Mouse (Mus musculus) forelimb bud, embryonic 11.5 days (tissue): ENCODE measurements around the gene Rrp12.
A peak's percentile ranks its signal among the peaks of the same experiment; 100 is the strongest.

Source experiments
- DNase-seq: peaks from one replicate; pipeline ENCODE4 v3.0.0-alpha.2; 2012; ENCODE audit warnings: low read depth, low spot score

The Rrp12 gene

DNA sequence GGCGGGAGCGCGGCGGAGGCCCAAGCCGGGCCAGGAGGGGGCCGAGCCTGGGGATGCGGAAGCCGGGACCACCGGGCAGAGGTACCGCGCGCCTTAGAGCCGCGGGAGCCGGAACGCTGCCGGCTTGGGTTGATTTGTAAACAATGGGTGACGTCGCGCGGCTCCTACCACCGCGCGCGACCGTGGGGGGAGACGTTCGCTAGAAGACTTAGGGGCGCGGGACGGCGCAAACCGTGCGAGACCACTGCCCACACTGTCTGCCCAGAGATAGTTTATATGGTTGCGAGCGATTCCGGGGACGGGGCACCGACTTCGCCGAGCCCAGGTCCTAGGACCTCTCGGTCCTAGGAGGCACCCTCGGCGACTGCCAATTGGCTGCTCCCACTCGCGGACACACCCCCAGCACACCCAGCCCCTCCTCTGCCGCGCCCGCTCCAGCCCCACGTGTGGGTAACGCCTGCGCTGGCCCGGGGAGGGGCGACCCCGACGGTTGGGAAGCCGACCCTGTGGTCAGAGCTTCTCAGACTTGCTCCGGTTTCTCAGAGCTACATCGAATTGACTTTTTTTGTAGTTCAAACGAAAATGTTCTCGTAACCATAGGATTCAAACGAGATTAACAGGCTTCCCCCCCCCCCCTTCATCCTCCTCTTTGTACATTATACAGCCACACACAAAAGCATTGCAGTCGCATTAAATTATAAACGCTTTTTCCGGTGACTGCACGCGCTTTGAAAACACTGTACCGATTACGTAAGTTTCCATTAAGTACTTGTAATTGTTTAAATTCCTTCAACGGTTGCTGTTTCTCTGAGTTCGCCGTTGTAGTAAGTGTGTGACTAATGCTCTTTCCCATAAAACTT lies 47.8 kb downstream of the Rrp12 start, which contains the start of gene Frat2:
Frat2 (minus strand) TSS at position 141 of the 860 bp plus-strand sequence.
- DNase-seq, result peak; percentile 91

DNA sequence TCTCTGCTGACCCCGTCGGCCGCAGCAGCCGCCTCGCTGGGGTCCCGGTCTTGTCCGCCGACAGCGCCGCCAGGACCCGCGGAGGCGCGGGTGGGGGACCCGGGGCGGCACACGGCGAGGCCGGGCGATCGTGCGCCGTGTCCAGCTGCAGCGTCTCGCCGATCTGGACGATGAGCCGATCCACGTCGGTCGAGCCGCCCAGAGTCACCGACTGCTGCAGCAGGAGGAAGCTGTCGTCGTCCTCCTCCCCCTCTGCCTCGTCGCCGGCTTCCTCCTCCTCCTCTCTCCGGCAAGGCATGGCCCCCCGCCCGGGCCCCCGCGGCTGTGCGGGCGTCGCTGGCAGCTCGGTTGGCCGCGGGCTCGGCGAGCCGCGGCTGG lies 48.4 kb downstream of the Rrp12 start:
- DNase-seq, result peak; percentile 43

DNA sequence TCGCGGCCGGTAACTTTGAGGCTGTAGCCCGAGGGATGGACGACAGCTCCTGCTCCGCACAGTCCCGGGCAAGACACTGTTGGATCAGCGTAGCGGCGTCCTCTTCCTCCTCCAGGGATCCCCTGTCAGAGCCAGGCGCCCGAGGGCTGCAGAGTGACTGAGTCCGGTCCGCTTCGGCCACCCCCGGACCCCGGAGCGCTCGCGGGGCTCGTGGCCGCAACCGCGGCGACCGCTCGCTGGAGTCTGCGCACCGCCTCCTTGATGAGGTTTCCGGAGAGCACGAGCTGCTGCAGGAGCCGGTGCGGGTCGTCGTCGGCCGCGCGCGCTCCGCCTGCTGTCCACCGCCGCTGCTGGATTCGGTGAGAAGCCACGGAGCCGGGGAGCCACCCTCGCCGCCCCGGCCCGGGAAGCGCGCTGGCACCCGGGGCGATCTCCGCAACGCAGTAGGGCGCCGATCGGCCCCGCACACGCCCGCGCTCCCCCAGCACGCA lies 48.8 kb downstream of the Rrp12 start:
- DNase-seq, result no peak

DNA sequence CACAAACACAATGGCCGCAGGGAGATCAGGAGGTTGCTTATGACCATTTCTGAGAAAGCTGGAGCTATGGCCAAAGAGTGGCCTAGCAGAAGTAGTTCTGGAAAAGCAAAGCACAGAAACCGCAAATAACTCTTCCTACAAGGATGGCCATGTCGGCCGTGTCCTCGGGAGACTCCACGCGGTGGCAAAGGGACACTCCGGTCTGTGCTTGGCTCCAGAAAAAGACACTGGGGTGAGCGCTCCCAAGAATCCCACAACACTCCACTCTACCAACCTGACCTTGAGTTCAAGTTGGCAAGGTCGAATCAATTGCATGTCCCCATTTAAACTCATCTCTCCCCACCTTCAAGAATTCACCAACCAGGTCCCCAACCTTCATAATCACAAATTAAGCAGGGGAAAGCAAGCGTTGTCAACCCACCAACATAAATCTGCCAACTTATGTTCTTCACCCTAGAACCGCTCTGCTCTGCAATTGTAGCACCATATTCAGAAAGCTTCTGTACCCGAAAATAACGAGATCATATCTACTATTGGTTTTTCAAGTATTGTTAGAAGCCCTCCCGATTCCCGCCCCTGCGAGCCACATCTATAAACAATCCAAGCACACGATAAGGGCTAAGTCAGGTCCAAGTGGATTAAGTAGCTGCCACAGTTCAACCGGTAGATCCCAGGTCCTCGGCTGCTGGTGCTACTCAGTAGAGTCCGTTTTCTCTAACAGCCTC lies 49.4 kb downstream of the Rrp12 start:
- DNase-seq, result no peak

DNA sequence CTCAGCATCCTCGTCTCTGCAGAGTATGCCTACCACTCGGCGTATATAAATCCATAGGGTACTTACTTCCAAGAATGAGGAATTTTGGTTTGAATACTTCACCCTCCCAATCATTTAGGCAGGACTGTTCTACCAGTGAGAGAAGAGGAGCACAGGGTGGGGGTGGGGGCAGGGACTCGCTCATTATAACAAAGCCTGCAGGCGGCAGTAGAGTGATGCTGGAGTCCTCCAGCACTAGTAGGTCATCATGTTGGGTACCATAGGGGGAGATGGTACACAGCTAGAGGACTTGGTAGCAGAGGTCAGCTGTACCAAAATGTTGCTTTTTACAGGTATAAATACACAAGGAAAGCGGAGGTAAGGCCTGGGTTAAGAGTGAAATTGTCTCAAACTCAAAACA lies 51.6 kb downstream of the Rrp12 start:
- DNase-seq, result no peak

DNA sequence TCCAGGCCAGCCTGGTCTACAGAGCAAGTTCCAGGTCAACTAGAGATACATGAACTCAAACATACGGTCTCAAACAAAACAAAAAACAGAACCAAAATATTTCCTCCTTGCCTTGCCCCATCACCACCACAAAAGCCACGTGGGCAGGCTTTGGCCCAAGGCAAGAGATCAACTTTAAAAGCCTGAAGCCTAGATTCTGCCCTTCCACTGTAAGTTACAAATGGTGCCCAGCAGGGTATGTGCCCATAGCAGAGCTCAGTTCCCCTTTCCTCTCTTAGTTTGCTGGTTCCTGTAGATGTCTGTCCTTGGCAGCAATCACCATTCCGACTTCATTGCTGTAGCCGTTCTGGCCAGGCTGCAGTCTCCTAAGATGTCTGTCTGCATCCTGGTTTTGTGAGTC lies 53.3 kb downstream of the Rrp12 start:
- no peak for DNase-seq

DNA sequence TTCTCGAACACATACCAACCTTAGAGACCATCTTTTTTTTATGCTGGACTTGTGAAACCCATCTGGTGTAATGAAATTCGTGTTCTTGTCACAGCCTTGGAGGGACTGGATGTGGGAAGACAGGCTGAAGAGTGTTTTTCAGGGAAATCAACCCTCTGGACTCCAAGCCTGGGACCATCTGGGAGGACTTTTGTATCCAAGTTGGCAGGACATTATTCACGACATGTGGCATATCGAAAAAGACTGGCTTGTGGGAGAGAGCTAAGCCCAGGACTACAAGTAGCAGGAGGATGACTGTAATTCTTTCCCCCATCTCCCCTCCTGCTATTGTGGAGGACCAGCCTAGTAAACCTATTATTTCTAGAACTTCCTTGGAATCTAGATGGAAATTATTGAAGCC lies 53.8 kb downstream of the Rrp12 start:
- no peak for DNase-seq

DNA sequence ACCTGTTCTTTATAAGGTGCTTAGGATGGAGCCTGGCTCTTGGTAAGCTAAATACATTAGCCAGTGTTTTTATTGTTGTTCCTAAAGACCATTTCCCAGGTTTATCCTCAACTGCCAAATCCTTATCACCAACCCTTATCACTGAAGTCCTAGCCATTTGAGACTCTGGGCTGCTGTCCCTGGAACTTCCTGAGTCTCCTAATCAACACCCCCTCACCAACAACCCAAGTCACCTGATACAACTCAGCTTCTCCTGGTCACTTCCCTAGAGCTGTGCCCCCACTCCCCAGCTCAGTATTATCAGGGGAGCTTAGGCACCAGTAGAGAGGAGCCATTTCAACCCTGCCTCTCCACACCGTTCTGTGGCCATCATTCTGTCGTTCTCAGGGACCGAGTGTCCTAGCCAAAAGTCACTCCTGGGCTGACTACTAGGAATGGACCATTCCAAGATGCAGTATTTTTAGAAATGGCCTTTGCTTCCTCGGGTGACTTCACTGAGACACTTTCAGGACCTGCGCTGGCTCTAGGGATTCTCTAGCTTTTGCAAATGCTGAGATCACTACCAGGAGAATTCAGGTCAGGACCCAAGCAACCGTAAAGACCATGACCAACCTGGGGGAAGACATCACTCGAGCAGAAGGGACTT lies 54.7 kb downstream of the Rrp12 start:
- no peak for DNase-seq

DNA sequence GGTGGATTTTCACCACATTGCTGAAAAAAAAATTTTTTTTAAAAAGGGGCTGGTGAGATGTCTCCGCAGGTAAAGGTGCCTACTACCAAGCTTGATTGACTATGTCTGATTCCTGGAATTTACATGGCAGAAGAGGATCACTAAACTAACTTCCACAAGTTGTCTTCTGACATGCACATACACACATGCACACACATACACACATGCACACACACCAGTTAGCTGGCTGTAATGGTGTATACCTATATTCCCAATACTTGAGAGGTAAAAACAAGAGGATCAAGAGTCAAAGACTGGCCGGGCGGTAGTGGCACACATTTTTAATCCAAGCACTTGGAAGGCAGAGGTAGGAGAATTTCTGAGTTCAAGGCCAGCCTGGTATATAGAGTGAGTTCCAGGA lies 56.3 kb downstream of the Rrp12 start:
- DNase-seq, result no peak

DNA sequence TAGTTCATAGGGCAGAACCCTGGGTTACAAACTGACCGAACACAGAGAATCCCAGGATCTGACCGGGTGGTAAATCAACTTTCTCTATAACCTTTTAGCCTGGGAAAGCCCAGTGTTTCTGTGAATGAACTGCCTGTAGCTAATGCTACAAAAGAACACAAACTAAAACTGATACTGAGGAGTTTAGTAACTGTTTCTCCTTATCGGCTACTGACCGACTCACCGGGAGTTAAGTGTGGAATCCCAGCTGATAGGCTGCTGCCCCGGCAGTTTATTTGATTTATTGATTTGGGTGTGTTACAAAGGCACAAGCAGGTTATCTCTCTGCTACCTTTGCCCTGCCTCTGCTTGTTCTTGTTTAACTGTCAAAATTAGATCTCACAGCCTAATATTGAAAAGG lies 57.2 kb downstream of the Rrp12 start:
- no peak for DNase-seq

DNA sequence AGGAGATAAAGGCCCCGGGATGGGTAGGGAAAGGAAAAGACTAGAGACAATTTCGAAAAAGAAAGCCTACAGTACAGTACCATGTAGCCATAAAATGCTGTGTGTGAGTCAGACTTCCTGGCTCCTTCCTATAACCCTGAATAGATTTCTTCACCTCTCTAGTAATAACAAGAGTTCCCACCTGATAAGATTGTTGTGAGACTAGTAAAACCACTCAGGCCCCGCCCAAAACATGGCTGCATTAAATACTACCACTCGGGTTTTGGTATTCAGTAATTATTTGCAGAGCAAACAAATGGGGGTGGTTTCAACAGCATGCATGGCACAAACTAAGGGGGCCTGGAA lies 58.1 kb downstream of the Rrp12 start:
- DNase-seq, result no peak

DNA sequence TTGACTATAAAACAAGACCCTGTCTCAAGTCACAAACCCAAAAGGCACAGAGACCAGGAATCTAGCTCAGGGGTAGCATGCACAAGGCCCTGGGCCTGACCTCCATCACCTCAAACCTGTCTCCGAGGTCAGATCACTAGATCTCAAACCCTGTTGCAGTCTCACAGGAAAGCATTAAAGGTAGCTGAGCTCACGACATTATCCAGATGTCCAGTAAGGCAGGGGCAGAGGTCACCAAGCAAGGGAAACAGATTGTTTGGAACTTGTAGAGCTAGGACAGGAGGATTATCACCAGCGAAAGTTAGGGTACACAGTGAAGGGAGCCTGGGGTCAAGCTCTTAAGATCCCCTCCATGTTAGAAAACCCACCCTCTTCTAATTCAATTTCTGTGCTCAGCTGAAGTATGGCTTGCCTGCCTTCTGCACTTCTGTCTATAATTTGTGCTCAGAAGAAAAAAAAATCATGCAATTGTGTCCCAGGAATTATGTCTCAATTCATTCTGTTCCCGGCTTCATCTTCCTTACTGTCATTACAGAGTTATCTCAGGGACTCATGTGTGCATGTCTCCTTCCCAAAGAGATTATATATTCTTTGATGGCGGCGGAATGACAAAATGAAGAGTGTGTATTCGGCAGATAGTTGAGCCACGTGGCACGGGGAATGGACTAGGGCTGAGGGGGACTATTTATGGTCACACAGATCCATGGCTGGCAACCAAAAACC lies 58.6 kb downstream of the Rrp12 start:
- no peak for DNase-seq

DNA sequence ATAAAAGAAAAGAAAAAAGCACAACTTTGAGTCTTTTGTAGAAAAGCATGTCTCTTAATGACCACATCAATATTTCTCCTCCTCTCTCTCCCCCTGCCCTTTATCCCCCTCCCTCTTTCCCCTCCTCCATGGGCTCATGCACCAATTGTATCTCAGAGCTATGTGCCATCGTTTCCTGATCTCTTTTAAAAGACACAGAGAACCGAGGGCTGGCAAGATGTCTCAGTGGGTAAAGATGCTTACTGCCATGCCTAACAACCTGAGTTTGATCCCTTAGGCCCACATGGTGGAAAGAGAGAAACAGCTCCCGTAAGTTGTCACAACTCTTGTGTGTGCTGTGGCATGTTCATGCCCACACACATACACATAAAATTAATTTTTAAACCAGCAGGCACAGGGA lies 59.3 kb downstream of the Rrp12 start:
- DNase-seq, result no peak

DNA sequence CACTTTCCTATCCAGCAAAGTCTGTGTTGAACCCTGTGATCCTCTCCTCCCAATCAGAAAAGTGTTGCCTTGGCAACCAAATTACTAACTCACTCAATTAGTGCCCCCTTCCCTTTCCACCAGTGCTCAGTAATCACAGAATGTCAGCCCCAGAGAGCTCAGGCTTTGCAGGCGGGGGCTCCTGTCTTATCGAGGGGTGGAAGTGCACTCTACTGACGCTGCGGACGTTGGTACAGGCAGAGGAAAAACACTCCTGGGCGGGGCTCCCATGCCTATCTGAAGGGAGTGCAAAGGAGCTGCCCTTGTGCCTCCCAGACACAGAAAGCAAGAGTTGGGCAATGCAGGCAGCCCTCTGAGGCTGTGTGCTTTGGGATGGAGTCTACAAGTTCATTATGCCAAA lies 60.2 kb downstream of the Rrp12 start:
- no peak for DNase-seq

DNA sequence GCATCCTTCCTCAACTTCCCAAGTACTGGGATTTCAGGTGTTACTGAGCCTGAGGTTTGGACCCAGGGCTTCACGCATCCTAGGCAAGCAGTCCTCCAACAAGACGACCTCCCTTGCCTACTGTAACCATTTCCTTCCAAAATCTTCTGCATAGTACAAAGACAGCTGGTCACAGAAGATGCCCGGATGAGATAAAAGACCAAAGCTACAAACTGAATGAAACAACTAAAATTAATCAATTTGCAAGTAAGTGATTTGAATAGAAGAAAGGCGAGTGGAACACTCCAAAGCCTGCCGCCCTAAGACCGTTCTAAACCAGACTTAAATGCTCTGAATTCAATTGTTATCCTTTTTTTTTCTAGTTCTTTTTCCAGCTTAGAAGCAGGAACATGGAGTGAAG lies 60.6 kb downstream of the Rrp12 start:
- no peak for DNase-seq

DNA sequence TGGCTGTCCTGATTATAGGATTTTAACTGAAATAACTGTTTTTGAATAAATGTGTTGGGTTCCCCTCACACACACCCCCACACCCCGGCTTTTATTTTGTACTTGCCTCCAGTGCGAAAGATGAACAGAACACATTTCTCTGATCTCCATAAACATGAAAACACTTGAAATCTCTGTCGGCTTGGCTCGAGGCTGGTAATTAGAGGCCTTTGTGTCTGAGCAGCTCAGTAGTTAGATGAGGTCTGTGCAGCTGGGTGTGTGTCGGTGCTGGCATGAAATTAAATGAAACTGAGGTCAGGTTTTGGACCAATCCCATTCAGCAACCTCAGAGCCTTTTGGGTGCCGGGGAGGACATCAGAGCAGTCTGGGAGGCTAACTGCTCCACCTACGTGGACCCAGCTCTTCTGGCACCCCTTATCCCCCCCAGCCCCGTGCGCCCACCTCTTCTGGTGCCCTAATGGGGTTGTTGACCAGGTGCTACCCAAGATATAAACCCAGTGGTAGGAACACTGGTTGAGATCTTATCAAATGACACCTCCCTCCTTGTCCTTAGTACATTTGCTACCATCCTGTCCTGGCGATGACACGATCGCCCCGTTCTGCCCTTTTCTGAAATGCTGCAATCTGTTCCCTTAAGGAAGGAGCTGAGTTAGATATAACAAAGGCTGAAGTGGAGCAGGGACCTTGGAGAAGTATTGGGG lies 63.3 kb downstream of the Rrp12 start:
- DNase-seq, result no peak

DNA sequence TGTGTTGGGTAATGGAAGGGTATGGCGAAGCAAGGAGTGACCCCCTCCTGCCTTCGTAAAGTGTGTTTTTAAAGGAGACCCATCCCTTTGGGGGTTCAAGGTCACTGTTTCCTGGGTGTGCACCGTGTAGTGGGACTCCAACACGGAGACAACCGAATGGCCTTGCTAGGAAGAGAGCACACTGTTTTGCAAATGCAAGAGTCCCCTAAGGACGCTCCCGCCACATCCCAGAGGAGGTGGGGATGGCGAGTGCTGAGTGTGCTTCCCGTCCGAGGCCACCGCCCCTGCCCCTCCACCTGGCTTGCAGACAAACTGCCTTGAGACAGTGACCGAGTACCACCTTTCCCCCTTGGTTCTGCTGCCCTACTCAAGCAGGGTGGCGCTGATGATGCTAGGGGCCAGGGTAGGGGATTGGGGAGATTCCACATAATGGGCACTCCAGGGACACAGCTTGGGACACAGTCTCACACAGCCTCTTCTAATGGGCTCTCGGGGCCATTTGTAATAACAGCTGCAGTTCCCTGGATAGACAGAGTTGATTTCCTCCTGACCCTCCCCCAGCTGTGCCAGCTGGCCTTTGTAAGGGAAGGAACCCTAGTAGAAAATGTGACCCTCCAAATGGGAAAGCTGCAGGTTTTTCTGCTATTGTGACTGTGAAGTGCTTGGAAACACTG lies 64.1 kb downstream of the Rrp12 start:
- no peak for DNase-seq

DNA sequence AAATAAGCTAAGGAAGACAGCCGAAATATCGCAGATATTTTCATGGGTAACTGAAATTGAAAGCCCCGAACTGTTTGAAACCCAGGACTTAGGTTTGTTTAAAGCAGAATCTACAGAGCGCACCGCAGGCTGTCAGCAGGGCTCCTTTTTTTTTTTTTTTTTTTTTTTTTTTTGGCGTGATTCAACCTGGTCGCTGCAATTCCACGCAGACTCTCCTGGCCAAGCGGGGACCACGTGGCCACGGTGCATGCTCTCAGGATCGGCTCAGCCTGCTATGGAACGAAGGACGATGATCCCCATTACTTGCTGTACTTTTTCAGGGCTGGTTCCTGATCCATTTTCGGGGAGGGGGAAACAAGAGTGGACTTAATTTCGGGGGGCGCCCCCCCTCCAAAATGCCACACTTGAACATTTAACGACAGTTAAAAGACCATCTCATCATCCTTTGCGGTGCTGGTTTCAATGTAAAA lies 64.8 kb downstream of the Rrp12 start:
- DNase-seq, result no peak

DNA sequence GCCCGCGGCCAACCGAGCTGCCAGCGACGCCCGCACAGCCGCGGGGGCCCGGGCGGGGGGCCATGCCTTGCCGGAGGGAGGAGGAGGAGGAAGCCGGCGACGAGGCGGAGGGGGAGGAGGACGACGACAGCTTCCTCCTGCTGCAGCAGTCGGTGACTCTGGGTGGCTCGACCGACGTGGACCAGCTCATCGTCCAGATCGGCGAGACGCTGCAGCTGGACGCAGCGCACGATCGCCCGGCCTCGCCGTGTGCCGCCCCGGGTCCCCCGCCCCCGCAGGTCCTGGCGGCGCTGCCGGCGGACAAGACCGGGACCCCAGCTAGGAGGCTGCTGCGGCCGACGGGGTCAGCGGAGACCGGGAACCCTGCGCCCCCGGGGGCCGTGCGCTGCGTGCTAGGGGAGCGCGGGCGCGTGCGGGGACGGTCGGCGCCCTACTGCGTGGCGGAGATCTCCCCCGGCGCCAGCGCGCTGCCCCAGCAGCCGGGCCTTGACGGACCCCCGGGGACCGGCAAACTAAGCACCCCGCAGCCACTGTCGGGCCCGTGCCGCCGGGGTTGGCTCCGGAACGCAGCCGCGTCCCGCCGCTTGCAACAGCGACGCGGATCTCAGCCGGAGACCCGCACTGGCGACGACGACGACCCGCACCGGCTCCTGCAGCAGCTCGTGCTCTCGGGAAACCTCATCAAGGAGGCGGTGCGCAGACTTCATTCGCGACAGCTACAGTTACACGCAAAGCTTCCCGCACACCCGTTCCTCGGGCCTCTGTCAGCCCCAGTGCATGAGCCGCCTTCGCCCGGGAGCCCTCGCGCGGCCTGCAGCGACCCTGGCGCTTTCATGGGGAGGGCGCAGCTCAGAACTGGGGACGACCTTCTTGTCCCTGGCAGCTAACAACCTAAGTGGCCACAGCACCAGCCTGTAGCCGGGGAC lies 65.6 kb downstream of the Rrp12 start:
- no peak for DNase-seq
